Comparison of ENCODE assay signal across 8 mouse cellular contexts in the genomic region with DNA sequence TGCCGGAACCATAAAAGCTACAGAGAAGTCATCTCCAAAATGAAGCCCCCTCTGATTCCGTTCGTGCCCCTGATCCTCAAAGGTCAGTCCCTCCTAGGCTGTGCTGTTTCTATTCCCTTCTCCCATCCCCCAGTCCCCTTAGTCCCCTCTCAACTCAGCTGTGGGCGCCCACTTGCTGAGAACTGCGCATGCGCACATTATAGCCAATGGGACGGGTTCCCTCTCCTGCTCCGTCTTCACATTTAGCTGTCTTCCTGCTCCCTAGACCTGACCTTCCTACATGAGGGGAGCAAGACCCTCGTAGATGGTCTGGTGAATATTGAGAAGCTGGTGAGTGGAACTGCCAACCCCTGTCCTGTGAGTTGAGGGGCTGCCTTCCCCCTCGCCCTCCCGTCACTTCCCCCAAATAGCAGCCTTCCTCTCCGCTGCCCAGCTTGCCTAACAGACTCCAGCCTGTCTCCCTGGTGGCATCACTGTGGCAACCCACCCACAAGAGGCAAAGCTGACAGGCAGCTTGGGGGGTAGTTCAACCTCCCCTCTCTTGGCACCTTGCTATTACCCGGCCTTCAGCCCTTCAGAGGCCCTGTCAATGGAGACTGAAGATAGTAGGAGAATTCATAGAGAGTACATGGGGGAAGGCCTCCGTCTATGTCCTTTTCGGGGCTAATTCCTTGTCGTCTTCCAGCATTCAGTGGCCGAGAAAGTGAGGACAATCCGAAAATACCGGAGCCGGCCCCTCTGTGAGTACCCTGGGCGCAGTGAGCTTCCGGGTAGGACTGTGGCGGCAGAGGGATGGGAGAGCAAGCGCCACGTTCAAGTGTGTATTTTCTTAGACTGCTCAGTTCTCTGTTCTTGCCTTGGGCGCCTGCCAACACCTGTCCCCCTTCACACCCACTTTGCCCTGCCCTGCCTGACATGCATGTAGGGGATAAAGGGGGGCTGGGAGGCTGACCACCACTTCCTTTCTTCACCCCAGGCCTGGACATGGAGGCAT. TPM values are rescaled to one million over a fixed set of nuclear protein-coding genes. Genes with fewer than 3 reads are reported as not detected.
DNase-seq lines count a peak whose midpoint lies in the region; ATAC-seq lines count a peak whose summit lies in the region.
"Had no signal": no experiment of that assay in that cellular context is flagged by ENCODE, and none has a peak within 500 bp of the region (broad histone marks: within the 10 kb centered on the region; RNA-seq: fewer than 3 reads in every experiment).

No protein-coding gene starts in this region.

- 0 out of 2 replicates have a peak overlapping the region, but pooled peaks have one; percentile 18 for H3K9ac ChIP-seq in forebrain, embryonic 12.5 days
- H3K9ac ChIP-seq in stomach, embryonic 15.5 days = no peak overlapping the region
- H3K9ac ChIP-seq: embryonic facial prominence, embryonic 15.5 days had no signal

- H3K27me3 ChIP-seq in forebrain, embryonic 12.5 days = peaks cover 11% of the 10 kb centered on the region; the same call in 1 of the 2 replicates
- H3K27me3 ChIP-seq in stomach, embryonic 15.5 days (replicated peaks) = 0 out of 2 replicates have a peak, but pooled peaks cover 3% of the 10 kb centered on the region
- H3K27me3 ChIP-seq: embryonic facial prominence, embryonic 15.5 days had no signal

- ATAC-seq in forebrain, embryonic 12.5 days (ENCODE audit: low FRiP score) = peak; percentile 65; the same call in 1 of the 2 replicates
- peak; percentile 49 for ATAC-seq in megakaryocyte progenitor cell, adult 5-6 weeks (replicated peaks; ENCODE audit: poor library complexity)
- ATAC-seq in stomach, embryonic 15.5 days (ENCODE audit: insufficient read depth, low FRiP score, low read depth) = no peak

- H3K9me3 ChIP-seq in forebrain, embryonic 12.5 days = no peaks in the 10 kb centered on the region
- H3K9me3 ChIP-seq in stomach, embryonic 15.5 days = no peaks in the 10 kb centered on the region
- H3K9me3 ChIP-seq: embryonic facial prominence, embryonic 15.5 days had no signal

- DNase-seq in right cerebral cortex, postnatal 14 days = peak; percentile 56
- DNase-seq in right cerebral cortex, postnatal 25 days = no peak
- no peak for DNase-seq in spleen, adult 12 weeks (ENCODE audit: low spot score)
- no peak for DNase-seq in urinary bladder, postnatal 4 days (ENCODE audit: low spot score in 2 of 2)

- H3K4me3 ChIP-seq in forebrain, embryonic 12.5 days (replicated peaks) = no peak overlapping the region
- H3K4me3 ChIP-seq in stomach, embryonic 15.5 days (replicated peaks) = no peak overlapping the region
- H3K4me3 ChIP-seq: embryonic facial prominence, embryonic 15.5 days had no signal

- 59% methylated on average over 26 of the region's 26 CpGs for WGBS in forebrain, embryonic 12.5 days
- WGBS in stomach, embryonic 15.5 days = 72% methylated on average over 26 of the region's 26 CpGs

- H3K27ac ChIP-seq in forebrain, embryonic 12.5 days = no peak overlapping the region
- H3K27ac ChIP-seq in stomach, embryonic 15.5 days = no peak overlapping the region
- H3K27ac ChIP-seq: embryonic facial prominence, embryonic 15.5 days had no signal

- H3K4me2 ChIP-seq in forebrain, embryonic 12.5 days = peak overlapping the region; percentile 27
- peak overlapping the region; percentile 10; the same call in 1 of the 2 replicates for H3K4me2 ChIP-seq in stomach, embryonic 15.5 days
- H3K4me2 ChIP-seq: embryonic facial prominence, embryonic 15.5 days had no signal

- no peaks in the 10 kb centered on the region for H3K36me3 ChIP-seq in forebrain, embryonic 12.5 days (replicated peaks)
- 0 out of 2 replicates have a peak, but pooled peaks cover 3% of the 10 kb centered on the region for H3K36me3 ChIP-seq in stomach, embryonic 15.5 days

- peaks cover 22% of the 10 kb centered on the region for H3K4me1 ChIP-seq in forebrain, embryonic 12.5 days
- peaks cover 13% of the 10 kb centered on the region for H3K4me1 ChIP-seq in stomach, embryonic 15.5 days

RNA-seq across cellular contexts. Expression of a gene that starts 13.0 kb away (rescaled TPM):
- 4.8 and 5.2 TPM in 2 replicates for polyA plus RNA-seq in forebrain, embryonic 12.5 days (2016; fragmentation: Nextera tagmentation; extraction: Ambion mirVana)
- total RNA-seq in megakaryocyte progenitor cell, adult 5-6 weeks (2015) = 15.0 and 17.1 TPM in 2 replicates
- 3.0 and 3.6 TPM in 2 replicates for total RNA-seq in megakaryocyte progenitor cell, adult 5-6 weeks (2017)
- polyA plus RNA-seq in stomach, embryonic 15.5 days (2015; fragmentation: Nextera tagmentation; extraction: Ambion mirVana) = 4.5 and 5.0 TPM in 2 replicates

RNA-seq across cellular contexts. Expression of a gene that starts 13.8 kb away (rescaled TPM):
- polyA plus RNA-seq in forebrain, embryonic 12.5 days (2016; fragmentation: Nextera tagmentation; extraction: Ambion mirVana) = 1.5 and 1.6 TPM in 2 replicates
- 0.24 and 1.8 TPM in 2 replicates for total RNA-seq in megakaryocyte progenitor cell, adult 5-6 weeks (2015)
- total RNA-seq in megakaryocyte progenitor cell, adult 5-6 weeks (2017) = not detected in 2 replicates
- polyA plus RNA-seq in stomach, embryonic 15.5 days (2015; fragmentation: Nextera tagmentation; extraction: Ambion mirVana) = 3.8 and 4.1 TPM in 2 replicates

RNA-seq across cellular contexts. Expression of a gene that starts 45.7 kb away (rescaled TPM):
- polyA plus RNA-seq in forebrain, embryonic 12.5 days (2016; fragmentation: Nextera tagmentation; extraction: Ambion mirVana) = 63.2 and 67.4 TPM in 2 replicates
- 38.3 and 39.0 TPM in 2 replicates for total RNA-seq in megakaryocyte progenitor cell, adult 5-6 weeks (2015)
- total RNA-seq in megakaryocyte progenitor cell, adult 5-6 weeks (2017) = 18.3 and 31.7 TPM in 2 replicates
- 31.7 and 35.3 TPM in 2 replicates for polyA plus RNA-seq in stomach, embryonic 15.5 days (2015; fragmentation: Nextera tagmentation; extraction: Ambion mirVana)

RNA-seq across cellular contexts. Expression of a gene that starts 55.1 kb away (rescaled TPM):
- 39.3 and 39.9 TPM in 2 replicates for polyA plus RNA-seq in forebrain, embryonic 12.5 days (2016; fragmentation: Nextera tagmentation; extraction: Ambion mirVana)
- 60.8 and 62.0 TPM in 2 replicates for total RNA-seq in megakaryocyte progenitor cell, adult 5-6 weeks (2015)
- 76.3 and 99.9 TPM in 2 replicates for total RNA-seq in megakaryocyte progenitor cell, adult 5-6 weeks (2017)
- 23.0 and 23.6 TPM in 2 replicates for polyA plus RNA-seq in stomach, embryonic 15.5 days (2015; fragmentation: Nextera tagmentation; extraction: Ambion mirVana)

RNA-seq across cellular contexts. Expression of a gene that starts 57.2 kb away (rescaled TPM):
- polyA plus RNA-seq in forebrain, embryonic 12.5 days (2016; fragmentation: Nextera tagmentation; extraction: Ambion mirVana) = 38.0 and 43.1 TPM in 2 replicates
- total RNA-seq in megakaryocyte progenitor cell, adult 5-6 weeks (2015) = 42.6 and 56.1 TPM in 2 replicates
- 40.7 and 44.1 TPM in 2 replicates for total RNA-seq in megakaryocyte progenitor cell, adult 5-6 weeks (2017)
- polyA plus RNA-seq in stomach, embryonic 15.5 days (2015; fragmentation: Nextera tagmentation; extraction: Ambion mirVana) = 28.8 and 30.3 TPM in 2 replicates
